Mouse (Mus musculus): ENCODE data around the gene Efcab5.

Efcab5 gene

DNA sequence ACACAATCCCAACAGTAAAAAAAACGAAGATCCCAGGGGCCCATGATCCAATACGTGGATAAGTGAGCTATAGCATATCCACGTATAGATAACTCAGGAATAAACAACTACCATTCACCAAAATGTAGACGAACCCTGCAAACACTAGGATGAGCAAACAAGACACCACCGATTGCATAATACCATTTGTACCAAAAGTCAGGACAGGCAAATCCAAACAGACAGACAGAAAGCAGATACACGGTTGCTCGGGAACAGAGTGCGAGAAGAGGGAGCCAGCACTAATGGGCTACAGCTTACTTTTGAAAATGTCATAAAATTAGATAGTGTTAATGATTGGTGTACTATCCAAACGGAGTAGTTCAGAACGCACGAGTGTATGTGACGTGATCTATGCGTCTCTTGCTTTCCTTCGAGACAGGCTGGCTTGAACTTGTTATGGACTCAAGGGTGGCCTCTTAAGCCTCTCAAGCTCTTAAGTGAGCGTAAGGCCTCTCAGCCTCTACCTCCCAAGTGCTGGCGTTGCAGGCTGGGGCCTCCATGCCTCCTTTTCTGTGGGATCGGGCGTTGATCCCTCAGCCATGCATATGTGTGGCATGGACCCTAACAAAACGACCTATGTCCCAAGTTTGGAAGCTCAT lies 90.3 kb downstream of the Efcab5 start:
- peaks cover 23% of the 10 kb centered on the region for H3K27me3 ChIP-seq (ENCODE audit: insufficient read depth, low read length)
- no peak overlapping the region for H3K4me3 ChIP-seq (replicated peaks; ENCODE audit: low read length)
- peaks cover 10% of the 10 kb centered on the region for H3K4me1 ChIP-seq (replicated peaks; ENCODE audit: low read depth, low read length)
- no peaks in the 10 kb centered on the region for H3K9me3 ChIP-seq (ENCODE audit: low read length)
- H3K36me3 ChIP-seq (ENCODE audit: insufficient read depth, low read length): no peaks in the 10 kb centered on the region
- TF ChIP-seq NANOG (IDR thresholded peaks at IDR 0.05; ENCODE audit: borderline replicate concordance, low read length): no peak
- TF ChIP-seq POU5F1 (IDR thresholded peaks at IDR 0.05; ENCODE audit: borderline replicate concordance, low read length): no peak
- no peak for TF ChIP-seq CTCF (conservative IDR thresholded peaks at IDR 0.05; ENCODE audit: low read length)

- no peak for TF ChIP-seq NANOG (IDR thresholded peaks at IDR 0.05; ENCODE audit: borderline replicate concordance, low read length)
- no peak for TF ChIP-seq POU5F1 (IDR thresholded peaks at IDR 0.05; ENCODE audit: borderline replicate concordance, low read length)
- TF ChIP-seq CTCF (conservative IDR thresholded peaks at IDR 0.05; ENCODE audit: low read length): no peak
- Histone ChIP-seq H3K27me3 (ENCODE audit: insufficient read depth, low read length) (peaks cover 14% of the 10 kb centered on the region), H3K36me3 (ENCODE audit: insufficient read depth, low read length) (no peaks in the 10 kb centered on the region), H3K9me3 (ENCODE audit: low read length) (no peaks in the 10 kb centered on the region), H3K4me3 (replicated peaks; ENCODE audit: low read length) (no peak overlapping the region), H3K4me1 (replicated peaks; ENCODE audit: low read depth, low read length) (peaks cover 13% of the 10 kb centered on the region)
Observed at GRCm38 (mm10) chr11:77096991-77097390, 91.8 kb downstream of the Efcab5 start.

- Histone ChIP-seq H3K9me3 (ENCODE audit: low read length) (no peaks in the 10 kb centered on the region), H3K36me3 (ENCODE audit: insufficient read depth, low read length) (no peaks in the 10 kb centered on the region), H3K4me3 (replicated peaks; ENCODE audit: low read length) (no peak overlapping the region), H3K27me3 (ENCODE audit: insufficient read depth, low read length) (peaks cover 12% of the 10 kb centered on the region), H3K4me1 (replicated peaks; ENCODE audit: low read depth, low read length) (peaks cover 13% of the 10 kb centered on the region)
- TF ChIP-seq POU5F1 (IDR thresholded peaks at IDR 0.05; ENCODE audit: borderline replicate concordance, low read length): no peak
Observed at GRCm38 (mm10) chr11:77096581-77096980, 92.2 kb downstream of the Efcab5 start.

GRCm38 (mm10) chr11:77095206-77095605 lies 93.6 kb downstream of the Efcab5 start:
- H3K9me3 ChIP-seq (ENCODE audit: low read length): no peaks in the 10 kb centered on the region
- TF ChIP-seq POU5F1 (IDR thresholded peaks at IDR 0.05; ENCODE audit: borderline replicate concordance, low read length): no peak
- no peak for TF ChIP-seq CTCF (conservative IDR thresholded peaks at IDR 0.05; ENCODE audit: low read length)
- no peak for TF ChIP-seq NANOG (IDR thresholded peaks at IDR 0.05; ENCODE audit: borderline replicate concordance, low read length)
- peaks cover 12% of the 10 kb centered on the region for H3K27me3 ChIP-seq (ENCODE audit: insufficient read depth, low read length)
- H3K36me3 ChIP-seq (ENCODE audit: insufficient read depth, low read length): no peaks in the 10 kb centered on the region
- no peak overlapping the region for H3K4me3 ChIP-seq (replicated peaks; ENCODE audit: low read length)
- H3K4me1 ChIP-seq (replicated peaks; ENCODE audit: low read depth, low read length): peaks cover 7% of the 10 kb centered on the region

DNA sequence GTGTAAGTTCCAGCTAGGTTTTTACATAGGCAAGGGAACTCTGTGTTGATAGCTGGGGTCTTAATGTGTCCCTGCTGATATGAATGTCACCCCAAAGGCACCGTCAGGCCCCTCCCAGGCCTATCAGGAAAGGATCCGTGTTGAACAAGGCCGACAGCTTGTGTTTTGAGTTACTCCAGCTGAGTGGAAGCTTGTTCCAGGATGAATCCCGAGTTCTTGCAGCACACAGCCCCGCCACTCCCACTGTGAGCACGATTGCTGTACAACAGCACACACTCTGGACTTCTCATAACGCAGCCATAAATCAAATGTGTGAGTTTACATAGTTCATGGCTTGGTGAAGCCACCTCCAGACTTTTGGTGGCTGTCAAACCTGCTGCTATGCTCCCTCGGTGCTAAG lies 94.6 kb downstream of the Efcab5 start:
- Histone ChIP-seq H3K4me3 (replicated peaks; ENCODE audit: low read length) (no peak overlapping the region), H3K4me1 (replicated peaks; ENCODE audit: low read depth, low read length) (peaks cover 6% of the 10 kb centered on the region), H3K36me3 (ENCODE audit: insufficient read depth, low read length) (no peaks in the 10 kb centered on the region), H3K9me3 (ENCODE audit: low read length) (no peaks in the 10 kb centered on the region), H3K27me3 (ENCODE audit: insufficient read depth, low read length) (peaks cover 8% of the 10 kb centered on the region; the same call in 1 of the 2 replicates)
- TF ChIP-seq CTCF (conservative IDR thresholded peaks at IDR 0.05; ENCODE audit: low read length) (no peak), POU5F1 (IDR thresholded peaks at IDR 0.05; ENCODE audit: borderline replicate concordance, low read length) (no peak), NANOG (IDR thresholded peaks at IDR 0.05; ENCODE audit: borderline replicate concordance, low read length) (no peak)

DNA sequence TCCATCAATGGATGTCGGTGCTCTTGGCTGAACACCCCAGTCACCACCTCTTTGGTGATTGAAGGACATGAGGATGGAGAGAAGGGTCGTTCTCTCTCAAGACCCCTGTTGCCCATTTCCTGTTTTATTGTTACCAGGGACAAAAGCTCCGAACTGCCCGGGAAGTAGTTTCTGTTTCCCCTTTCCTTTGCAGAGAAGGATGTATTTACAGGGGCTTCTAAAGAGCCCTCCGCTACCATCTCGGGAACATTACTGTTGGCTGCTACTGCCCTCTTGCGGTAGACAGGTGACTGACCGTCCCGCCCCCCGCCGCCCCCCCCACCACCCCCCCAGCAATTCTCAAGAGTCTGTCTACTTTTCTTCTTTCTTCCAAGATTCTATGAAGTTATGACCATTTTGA lies 95.6 kb downstream of the Efcab5 start:
- no peak overlapping the region for H3K4me3 ChIP-seq (replicated peaks; ENCODE audit: low read length)
- peaks cover 5% of the 10 kb centered on the region; the same call in 1 of the 2 replicates for H3K27me3 ChIP-seq (ENCODE audit: insufficient read depth, low read length)
- no peaks in the 10 kb centered on the region for H3K9me3 ChIP-seq (ENCODE audit: low read length)
- no peaks in the 10 kb centered on the region for H3K36me3 ChIP-seq (ENCODE audit: insufficient read depth, low read length)
- TF ChIP-seq CTCF (conservative IDR thresholded peaks at IDR 0.05; ENCODE audit: low read length) (peak; percentile 16), POU5F1 (IDR thresholded peaks at IDR 0.05; ENCODE audit: borderline replicate concordance, low read length) (no peak)
- peaks cover 11% of the 10 kb centered on the region for H3K4me1 ChIP-seq (replicated peaks; ENCODE audit: low read depth, low read length)

DNA sequence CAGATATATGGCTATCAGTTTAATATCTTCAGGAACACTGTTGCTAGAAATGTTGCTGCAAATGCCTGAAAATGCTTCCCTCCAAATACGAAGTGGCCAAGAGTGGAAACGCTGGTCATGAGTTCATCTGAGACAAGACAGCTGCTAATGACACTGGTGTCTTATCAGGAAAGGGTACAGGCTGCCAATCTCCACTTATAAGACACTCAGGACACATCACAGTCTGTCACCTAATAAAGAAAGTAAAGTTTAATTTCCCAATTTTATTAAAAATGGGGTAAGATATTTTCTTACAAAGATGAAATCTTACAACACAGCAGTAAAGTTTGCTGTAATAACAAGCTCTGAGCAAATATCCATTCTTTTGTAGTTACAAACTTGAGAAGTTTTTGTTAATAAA lies 99.6 kb downstream of the Efcab5 start:
- H3K4me3 ChIP-seq (replicated peaks; ENCODE audit: low read length): no peak overlapping the region
- no peaks in the 10 kb centered on the region for H3K27me3 ChIP-seq (ENCODE audit: insufficient read depth, low read length)
- no peaks in the 10 kb centered on the region for H3K9me3 ChIP-seq (ENCODE audit: low read length)
- TF ChIP-seq CTCF (conservative IDR thresholded peaks at IDR 0.05; ENCODE audit: low read length): no peak
- TF ChIP-seq POU5F1 (IDR thresholded peaks at IDR 0.05; ENCODE audit: borderline replicate concordance, low read length): no peak
- no peak for TF ChIP-seq NANOG (IDR thresholded peaks at IDR 0.05; ENCODE audit: borderline replicate concordance, low read length)
- no peaks in the 10 kb centered on the region for H3K36me3 ChIP-seq (ENCODE audit: insufficient read depth, low read length)
- peaks cover 21% of the 10 kb centered on the region for H3K4me1 ChIP-seq (replicated peaks; ENCODE audit: low read depth, low read length)

DNA sequence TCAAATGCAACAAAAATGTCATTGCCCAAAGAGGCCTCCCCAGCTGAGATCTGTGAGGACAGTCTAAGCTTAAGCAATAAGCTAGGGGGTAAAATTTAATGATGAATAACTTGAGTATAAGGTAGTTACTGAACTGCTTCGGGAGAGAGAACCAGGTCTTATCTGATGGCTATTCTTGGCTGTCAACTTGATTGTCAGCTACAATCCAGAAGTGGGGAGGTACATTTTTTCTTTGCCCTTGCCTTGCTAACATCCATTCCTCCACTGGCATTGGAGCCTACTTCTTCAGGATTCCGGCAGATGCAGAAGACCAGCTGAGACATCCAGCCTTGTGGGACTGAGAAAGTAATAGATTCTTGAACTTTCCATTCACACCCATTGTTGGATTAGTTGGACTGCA lies 101.8 kb downstream of the Efcab5 start:
- peaks cover 18% of the 10 kb centered on the region for H3K4me1 ChIP-seq (replicated peaks; ENCODE audit: low read depth, low read length)
- no peaks in the 10 kb centered on the region for H3K27me3 ChIP-seq (ENCODE audit: insufficient read depth, low read length)
- no peaks in the 10 kb centered on the region for H3K36me3 ChIP-seq (ENCODE audit: insufficient read depth, low read length)
- H3K9me3 ChIP-seq (ENCODE audit: low read length): no peaks in the 10 kb centered on the region
- TF ChIP-seq POU5F1 (IDR thresholded peaks at IDR 0.05; ENCODE audit: borderline replicate concordance, low read length) (no peak), CTCF (conservative IDR thresholded peaks at IDR 0.05; ENCODE audit: low read length) (no peak), NANOG (IDR thresholded peaks at IDR 0.05; ENCODE audit: borderline replicate concordance, low read length) (no peak)
- H3K4me3 ChIP-seq (replicated peaks; ENCODE audit: low read length): no peak overlapping the region

- Histone ChIP-seq H3K4me3 (replicated peaks; ENCODE audit: low read length) (no peak overlapping the region), H3K9me3 (ENCODE audit: low read length) (no peaks in the 10 kb centered on the region), H3K27me3 (ENCODE audit: insufficient read depth, low read length) (no peaks in the 10 kb centered on the region), H3K4me1 (replicated peaks; ENCODE audit: low read depth, low read length) (peaks cover 18% of the 10 kb centered on the region), H3K36me3 (ENCODE audit: insufficient read depth, low read length) (no peaks in the 10 kb centered on the region)
- no peak for TF ChIP-seq CTCF (conservative IDR thresholded peaks at IDR 0.05; ENCODE audit: low read length)
- TF ChIP-seq POU5F1 (IDR thresholded peaks at IDR 0.05; ENCODE audit: borderline replicate concordance, low read length): no peak
- TF ChIP-seq NANOG (IDR thresholded peaks at IDR 0.05; ENCODE audit: borderline replicate concordance, low read length): no peak
Observed at GRCm38 (mm10) chr11:77084001-77084682, 104.6 kb downstream of the Efcab5 start.
